Mouse (Mus musculus) ES-E14 (cell line): ENCODE results near the gene Pcdh9. TPM values are rescaled to one million over a fixed set of nuclear protein-coding genes. Genes with fewer than 3 reads are reported as not detected.

ENCODE experiments used
- DNase-seq: peaks from one replicate; pipeline ENCODE4 v3.0.0-alpha.2; 2013; ENCODE audit warnings: low read depth, low spot score
- H3K27ac ChIP-seq: 2 replicates; pipeline ENCODE4 v1.5.1; 2012; ENCODE audit warnings: low read depth, mild to moderate bottlenecking, low read length, moderate library complexity, mixed read lengths; ENCODE audit not compliant: poor library complexity, insufficient read depth, severe bottlenecking
- H3K36me3 ChIP-seq: 2 replicates; pipeline ENCODE4 v1.6.1; 2012; ENCODE audit warnings: mild to moderate bottlenecking, low read length, moderate library complexity, mixed read lengths; ENCODE audit not compliant: control insufficient read depth, poor library complexity, insufficient read depth, severe bottlenecking
- H3K4me1 ChIP-seq, 2 experiments: fragments of 150-350 bp in 1 of 2; sonication (generic) in 1 of 2; 2 replicates each; pipeline ENCODE4 v1.6.1; 2012; ENCODE audit warnings: low read length in 2 of 2, mild to moderate bottlenecking in 1 of 2, mixed read lengths in 1 of 2; ENCODE audit not compliant: control insufficient read depth in 2 of 2, insufficient read depth in 2 of 2, poor library complexity in 1 of 2
- H3K4me3 ChIP-seq, 2 experiments: fragments of 150-350 bp in 1 of 2; sonication (generic) in 1 of 2; 2 replicates each; pipeline ENCODE4 v1.5.1; 2012; ENCODE audit warnings: low read length in 2 of 2, low read depth in 1 of 2, mild to moderate bottlenecking in 1 of 2, mixed read lengths in 1 of 2; ENCODE audit not compliant: insufficient read depth in 1 of 2, poor library complexity in 1 of 2, severe bottlenecking in 1 of 2
- H3K9ac ChIP-seq: 2 replicates; pipeline ENCODE4 v1.6.1; 2012; ENCODE audit warnings: low read depth, mild to moderate bottlenecking, low read length, mixed read lengths; ENCODE audit not compliant: poor library complexity, insufficient read depth, severe bottlenecking
- H3K9me3 ChIP-seq: fragments of 150-350 bp; sonication (generic); 2 replicates; pipeline ENCODE4 v1.6.1; 2012; ENCODE audit warnings: low read depth, mild to moderate bottlenecking, low read length; ENCODE audit not compliant: control insufficient read depth, insufficient read depth
- CHD2 ChIP-seq: IDR thresholded peaks from 2 replicates; pipeline ENCODE4 v1.6.1; 2014; ENCODE audit warnings: mild to moderate bottlenecking, low read depth, low read length, inconsistent platforms
- HCFC1 ChIP-seq: IDR thresholded peaks from 2 replicates; pipeline ENCODE4 v1.6.1; 2012; ENCODE audit warnings: low read length, inconsistent platforms, borderline replicate concordance; ENCODE audit not compliant: insufficient read depth
- MAFK ChIP-seq: IDR thresholded peaks from 2 replicates; pipeline ENCODE4 v1.6.1; 2014; ENCODE audit warnings: mild to moderate bottlenecking, low read depth, low read length, inconsistent platforms; ENCODE audit not compliant: insufficient read depth
- ZC3H11A ChIP-seq: IDR thresholded peaks from 2 replicates; pipeline ENCODE4 v1.6.1; 2012; ENCODE audit warnings: low read depth, mild to moderate bottlenecking, inconsistent platforms, low read length, borderline replicate concordance
- ZNF384 ChIP-seq: IDR thresholded peaks from 2 replicates; pipeline ENCODE4 v1.6.1; 2012; ENCODE audit warnings: low read depth, low read length, inconsistent platforms
- in situ Hi-C, 2 experiments: fragments of 600-800 bp; cut with MboI; formaldehyde crosslinking; loops; one replicate each; pipeline ENCODE4 v1.15.1; 2025; ENCODE audit warnings: low sequenced_read_pairs in 2 of 2, inconsistent platforms in 1 of 2; ENCODE audit not compliant: unreplicated experiment in 2 of 2
- total RNA-seq: library from RNA; depleted of rRNA; stranded (reverse); fragments of 300-350 nt; gene quantifications from 2 replicates; pipeline ENCODE4 v1.2.3, GENCODE M21; 2012

The Pcdh9 gene
- total RNA-seq, 1 experiment = 0.71 TPM

GRCm38 (mm10) chr14:93168367-93168766 lies 722.1 kb downstream of the Pcdh9 start:
- DNase-seq = no peak
- Histone ChIP-seq H3K4me1 (no peaks in the 10 kb centered on the region), H3K9me3 (no peaks in the 10 kb centered on the region), H3K9ac (no peak overlapping the region), H3K36me3 (no peaks in the 10 kb centered on the region), H3K27ac (no peak overlapping the region), H3K4me3 (no peak overlapping the region)
- in situ Hi-C loops = no loop called here
- no peak for TF ChIP-seq ZNF384
- TF ChIP-seq ZC3H11A = no peak
- no peak for TF ChIP-seq HCFC1
- TF ChIP-seq MAFK = no peak
- TF ChIP-seq CHD2 = no peak

GRCm38 (mm10) chr14:93143414-93143813 lies 747.1 kb downstream of the Pcdh9 start:
- no peak for DNase-seq
- Histone ChIP-seq H3K36me3 (no peaks in the 10 kb centered on the region), H3K4me1 (no peaks in the 10 kb centered on the region), H3K4me3 (no peak overlapping the region), H3K9me3 (no peaks in the 10 kb centered on the region), H3K27ac (no peak overlapping the region), H3K9ac (no peak overlapping the region)
- TF ChIP-seq ZNF384 (no peak), ZC3H11A (no peak), CHD2 (no peak), HCFC1 (no peak), MAFK (no peak)
- in situ Hi-C loops = no loop called here

- Histone ChIP-seq H3K9ac (no peak overlapping the region), H3K4me1 (no peaks in the 10 kb centered on the region), H3K36me3 (no peaks in the 10 kb centered on the region), H3K27ac (no peak overlapping the region), H3K4me3 (no peak overlapping the region), H3K9me3 (no peaks in the 10 kb centered on the region)
- no peak for DNase-seq
- TF ChIP-seq ZNF384 (no peak), MAFK (no peak), HCFC1 (no peak), ZC3H11A (no peak), CHD2 (no peak)
- in situ Hi-C loops = no loop called here
Measured at GRCm38 (mm10) chr14:93142076-93142475, 748.4 kb downstream of the Pcdh9 start.

GRCm38 (mm10) chr14:93126993-93127392 lies 763.5 kb downstream of the Pcdh9 start:
- H3K4me3 ChIP-seq = no peak overlapping the region
- H3K27ac ChIP-seq = no peak overlapping the region
- TF ChIP-seq HCFC1 = no peak
- no peak for TF ChIP-seq ZNF384
- no peak for TF ChIP-seq MAFK
- TF ChIP-seq ZC3H11A = no peak
- TF ChIP-seq CHD2 = no peak
- in situ Hi-C loops = no loop called here
- no peaks in the 10 kb centered on the region for H3K36me3 ChIP-seq
- H3K4me1 ChIP-seq = no peaks in the 10 kb centered on the region
- H3K9ac ChIP-seq = no peak overlapping the region
- no peak for DNase-seq
- H3K9me3 ChIP-seq = no peaks in the 10 kb centered on the region

GRCm38 (mm10) chr14:93102755-93103154 lies 787.7 kb downstream of the Pcdh9 start:
- TF ChIP-seq ZNF384 = no peak
- TF ChIP-seq HCFC1 = no peak
- TF ChIP-seq MAFK = no peak
- no peak for TF ChIP-seq ZC3H11A
- no peak for TF ChIP-seq CHD2
- in situ Hi-C loops = no loop called here
- H3K27ac ChIP-seq = no peak overlapping the region
- DNase-seq = no peak
- H3K9ac ChIP-seq = no peak overlapping the region
- H3K4me1 ChIP-seq = no peaks in the 10 kb centered on the region
- no peaks in the 10 kb centered on the region for H3K36me3 ChIP-seq
- no peaks in the 10 kb centered on the region for H3K9me3 ChIP-seq
- H3K4me3 ChIP-seq = no peak overlapping the region
